Mouse (Mus musculus) kidney, postnatal 0 days (tissue): ENCODE data around the gene Zfpm1. TPM values are rescaled to one million over a fixed set of nuclear protein-coding genes. Genes with fewer than 3 reads are reported as not detected.

Experiments used
- ATAC-seq: fragments of 200-750 bp; cut with Nextera tagmentation; replicated peaks from 2 replicates; pipeline ENCODE4 v1.8.0; 2017; ENCODE audit warnings: low read depth, moderate number of reproducible peaks, moderate TSS enrichment, moderate library complexity; ENCODE audit not compliant: low FRiP score
- DNase-seq: peaks from one replicate; pipeline ENCODE4 v3.0.0-alpha.2; 2016; ENCODE audit warnings: low spot score
- H3K27ac ChIP-seq: fragments of 300-500 bp; sonication (generic); 2 replicates; pipeline ENCODE4 v1.5.1; 2014; ENCODE audit warnings: mild to moderate bottlenecking
- H3K27me3 ChIP-seq: fragments of 300-500 bp; sonication (generic); 2 replicates; pipeline ENCODE4 v1.6.1; 2014; ENCODE audit warnings: low read length, mixed read lengths; ENCODE audit not compliant: insufficient read depth
- H3K36me3 ChIP-seq: fragments of 300-500 bp; sonication (generic); 2 replicates; pipeline ENCODE4 v1.6.1; 2014; ENCODE audit warnings: low read length, mixed read lengths; ENCODE audit not compliant: insufficient read depth
- H3K4me1 ChIP-seq: fragments of 300-500 bp; sonication (generic); replicated peaks from 2 replicates; pipeline ENCODE4 v1.6.1; 2014; ENCODE audit warnings: antibody characterized with exemption, low read length, mixed read lengths; ENCODE audit not compliant: insufficient read depth
- H3K4me2 ChIP-seq: fragments of 300-500 bp; sonication (generic); 2 replicates; pipeline ENCODE4 v1.6.1; 2014; ENCODE audit warnings: mild to moderate bottlenecking, low read length, moderate library complexity, mixed read lengths
- H3K4me3 ChIP-seq: fragments of 300-500 bp; sonication (generic); replicated peaks from 2 replicates; pipeline ENCODE4 v1.5.1; 2014; ENCODE audit warnings: low read depth, low read length
- H3K9ac ChIP-seq: fragments of 300-500 bp; sonication (generic); 2 replicates; pipeline ENCODE4 v1.6.1; 2014; ENCODE audit warnings: low read depth, low read length
- H3K9me3 ChIP-seq: fragments of 300-500 bp; sonication (generic); replicated peaks from 2 replicates; pipeline ENCODE4 v1.6.1; 2016; ENCODE audit warnings: low read length, inconsistent platforms, mixed read lengths
- CTCF ChIP-seq: IDR thresholded peaks from 2 replicates; pipeline ENCODE4 v1.5.1; 2016; ENCODE audit warnings: antibody characterized with exemption, low read depth, mild to moderate bottlenecking, moderate library complexity
- WGBS: fragments of 180-500 bp; shearing (Covaris S2); extraction: QIAGEN DNeasy Blood & Tissue Kit; methylation state at CpG from one replicate; pipeline ENCODE4 v1.1.7; 2014; 5-methylcytosine and 5-hydroxymethylcytosine counted together
- polyA plus RNA-seq: library from polyadenylated mRNA; unstranded; fragments of >200 nt; fragmentation: Nextera tagmentation; extraction: Ambion mirVana; gene quantifications from 2 replicates; pipeline ENCODE4 v1.2.1, GENCODE M21; 2015

The Zfpm1 gene
- polyA plus RNA-seq, 1 experiment from 2014 or later: 2.3 TPM

DNA sequence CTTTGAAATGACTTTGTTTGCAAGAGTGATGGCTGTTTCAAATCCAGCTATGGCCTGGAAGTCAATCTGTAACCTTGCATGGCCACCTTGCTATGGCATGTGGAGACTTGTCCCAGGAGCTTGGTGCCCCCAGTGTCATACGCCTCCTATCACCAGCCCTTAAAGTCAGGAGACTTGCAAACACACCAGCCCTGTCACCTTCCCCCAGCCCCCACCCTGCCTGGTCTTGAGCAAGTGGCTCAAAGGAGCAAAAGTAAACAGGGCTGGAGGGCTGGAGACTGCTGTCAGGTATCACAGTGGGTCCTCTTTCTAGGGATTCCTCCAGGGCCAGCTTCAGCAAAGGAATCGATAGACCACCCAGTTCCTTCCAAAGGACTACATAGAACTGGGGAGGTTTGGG lies 29.2 kb downstream of the Zfpm1 start:
- no peak overlapping the region for H3K4me2 ChIP-seq
- H3K4me1 ChIP-seq: 0 out of 2 replicates have a peak, but pooled peaks cover 4% of the 10 kb centered on the region
- no peak overlapping the region for H3K27ac ChIP-seq
- no peak overlapping the region for H3K9ac ChIP-seq
- 91% methylated on average over 2 of the region's 2 CpGs for WGBS
- DNase-seq (no peak), ATAC-seq (no peak)
- no peak overlapping the region for H3K4me3 ChIP-seq
- TF ChIP-seq CTCF: no peak
- peaks cover 9% of the 10 kb centered on the region; the same call in 1 of the 2 replicates for H3K36me3 ChIP-seq
- H3K27me3 ChIP-seq: no peaks in the 10 kb centered on the region
- H3K9me3 ChIP-seq: no peaks in the 10 kb centered on the region

DNA sequence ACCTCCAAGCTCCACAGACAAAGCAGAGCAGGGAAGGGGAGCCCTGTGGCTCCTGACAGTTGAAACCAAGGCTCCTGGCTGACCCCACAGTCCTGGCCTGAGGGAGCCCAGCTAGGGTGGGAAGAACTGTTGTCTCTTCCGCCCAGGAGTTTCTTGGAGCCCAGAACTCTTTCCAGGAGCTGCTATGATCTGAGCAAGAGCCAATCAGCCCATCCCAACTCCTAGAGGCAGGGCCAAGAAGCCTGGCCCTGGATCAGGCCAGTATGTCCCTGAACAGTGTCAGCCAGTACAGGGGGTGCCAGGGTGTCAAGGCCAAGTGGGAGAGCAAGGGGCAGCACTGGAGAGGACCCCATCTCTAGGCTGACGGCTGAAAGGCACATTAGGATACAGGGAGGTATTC lies 30.6 kb downstream of the Zfpm1 start:
- DNase-seq: no peak
- no peak for ATAC-seq
- WGBS: 74% methylated on average over 2 of the region's 2 CpGs
- H3K9ac ChIP-seq: no peak overlapping the region
- no peaks in the 10 kb centered on the region for H3K27me3 ChIP-seq
- TF ChIP-seq CTCF: no peak
- no peak overlapping the region for H3K27ac ChIP-seq
- no peak overlapping the region for H3K4me3 ChIP-seq
- H3K36me3 ChIP-seq: peaks cover 9% of the 10 kb centered on the region; the same call in 1 of the 2 replicates
- H3K9me3 ChIP-seq: no peaks in the 10 kb centered on the region
- no peak overlapping the region for H3K4me2 ChIP-seq
- 0 out of 2 replicates have a peak, but pooled peaks cover 4% of the 10 kb centered on the region for H3K4me1 ChIP-seq

DNA sequence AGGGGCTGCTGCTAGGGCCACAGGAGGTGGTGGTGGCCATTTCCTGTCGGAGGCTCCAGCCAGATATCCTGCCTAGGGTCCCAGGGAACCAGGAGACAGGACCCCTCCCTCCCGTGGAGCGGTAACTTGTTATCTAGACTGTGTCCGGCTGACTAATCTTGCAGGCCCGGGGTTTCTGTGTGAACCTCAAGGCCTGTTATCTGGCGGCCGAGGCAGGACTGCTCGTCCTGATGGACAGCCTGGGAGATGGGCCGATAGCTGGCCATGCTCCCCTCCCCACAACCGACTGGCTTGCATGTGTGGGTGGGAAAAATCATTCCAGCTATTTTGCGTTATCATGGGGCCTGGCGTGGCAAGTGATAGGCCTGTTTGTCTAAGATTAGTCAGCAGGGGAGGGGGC lies 31.4 kb downstream of the Zfpm1 start:
- no peak overlapping the region for H3K4me3 ChIP-seq
- 0 out of 2 replicates have a peak, but pooled peaks cover 5% of the 10 kb centered on the region for H3K36me3 ChIP-seq
- 0 out of 2 replicates have a peak, but pooled peaks cover 4% of the 10 kb centered on the region for H3K4me1 ChIP-seq
- 65% methylated on average over 12 of the region's 12 CpGs for WGBS
- no peaks in the 10 kb centered on the region for H3K9me3 ChIP-seq
- ATAC-seq: no peak
- H3K27ac ChIP-seq: no peak overlapping the region
- no peak overlapping the region for H3K9ac ChIP-seq
- no peaks in the 10 kb centered on the region for H3K27me3 ChIP-seq
- no peak overlapping the region for H3K4me2 ChIP-seq
- no peak for TF ChIP-seq CTCF
- DNase-seq: no peak

DNA sequence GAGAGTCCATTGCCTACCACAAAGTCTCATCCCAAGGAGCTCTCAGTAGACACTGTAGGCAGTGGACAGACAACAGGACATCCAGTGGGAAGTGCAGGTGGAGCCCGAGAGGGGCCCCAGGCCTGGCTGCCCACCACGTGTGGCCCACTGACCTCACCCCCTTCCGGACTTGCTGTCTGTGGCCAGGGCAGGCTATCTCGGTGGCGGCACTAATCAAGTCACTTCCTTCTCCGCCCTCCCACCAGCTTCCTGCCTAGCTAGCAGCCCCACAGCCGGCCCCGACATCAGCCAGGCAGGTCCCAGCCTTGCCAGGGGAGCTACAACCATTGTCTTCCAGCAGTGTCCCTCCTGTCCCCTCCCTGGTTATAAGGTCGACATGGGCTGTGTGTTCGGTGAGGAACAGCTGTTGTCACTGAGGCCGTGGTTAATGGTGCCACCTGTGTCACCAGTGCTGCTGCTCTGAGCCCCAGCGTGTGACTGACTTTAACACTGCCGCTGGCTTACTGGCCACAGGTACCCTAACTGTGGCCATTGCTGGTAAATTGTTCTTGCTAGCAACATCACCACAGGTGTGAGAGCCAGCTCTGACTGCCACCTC lies 33.1 kb downstream of the Zfpm1 start:
- DNase-seq (peak; percentile 46), ATAC-seq (no peak)
- 43% methylated on average over 13 of the region's 13 CpGs for WGBS
- Histone ChIP-seq H3K4me3 (no peak overlapping the region), H3K4me1 (0 out of 2 replicates have a peak, but pooled peaks cover 4% of the 10 kb centered on the region), H3K9me3 (no peaks in the 10 kb centered on the region), H3K27ac (peak overlapping the region; percentile 19; the same call in 1 of the 2 replicates), H3K9ac (no peak overlapping the region), H3K27me3 (no peaks in the 10 kb centered on the region), H3K4me2 (no peak overlapping the region), H3K36me3 (no peaks in the 10 kb centered on the region)
- no peak for TF ChIP-seq CTCF

DNA sequence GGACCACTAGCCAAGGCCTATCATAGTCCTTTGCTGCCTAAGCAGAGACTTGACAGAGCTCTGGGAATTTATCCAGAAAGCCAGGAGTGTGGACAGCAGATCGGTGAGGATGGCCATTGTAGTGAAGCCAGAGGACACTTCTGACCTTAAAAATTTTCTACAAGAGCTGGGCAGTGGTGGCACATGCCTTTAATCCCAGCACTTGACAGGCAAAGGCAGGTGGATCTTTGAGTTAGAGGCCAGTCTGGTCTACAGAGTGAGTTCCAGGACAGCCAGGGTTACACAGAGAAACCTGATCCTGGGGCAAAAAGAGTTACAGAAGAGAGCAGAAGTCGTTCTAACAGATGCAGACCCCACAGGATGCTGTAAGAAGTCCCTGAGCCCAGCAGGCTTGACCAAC lies 34.5 kb downstream of the Zfpm1 start:
- Histone ChIP-seq H3K4me1 (0 out of 2 replicates have a peak, but pooled peaks cover 4% of the 10 kb centered on the region), H3K4me3 (no peak overlapping the region), H3K27me3 (no peaks in the 10 kb centered on the region), H3K9me3 (no peaks in the 10 kb centered on the region), H3K27ac (no peak overlapping the region), H3K36me3 (no peaks in the 10 kb centered on the region), H3K9ac (no peak overlapping the region), H3K4me2 (no peak overlapping the region)
- TF ChIP-seq CTCF: no peak
- ATAC-seq: no peak
- no peak for DNase-seq
- WGBS: 47% methylated on average over 2 of the region's 2 CpGs

DNA sequence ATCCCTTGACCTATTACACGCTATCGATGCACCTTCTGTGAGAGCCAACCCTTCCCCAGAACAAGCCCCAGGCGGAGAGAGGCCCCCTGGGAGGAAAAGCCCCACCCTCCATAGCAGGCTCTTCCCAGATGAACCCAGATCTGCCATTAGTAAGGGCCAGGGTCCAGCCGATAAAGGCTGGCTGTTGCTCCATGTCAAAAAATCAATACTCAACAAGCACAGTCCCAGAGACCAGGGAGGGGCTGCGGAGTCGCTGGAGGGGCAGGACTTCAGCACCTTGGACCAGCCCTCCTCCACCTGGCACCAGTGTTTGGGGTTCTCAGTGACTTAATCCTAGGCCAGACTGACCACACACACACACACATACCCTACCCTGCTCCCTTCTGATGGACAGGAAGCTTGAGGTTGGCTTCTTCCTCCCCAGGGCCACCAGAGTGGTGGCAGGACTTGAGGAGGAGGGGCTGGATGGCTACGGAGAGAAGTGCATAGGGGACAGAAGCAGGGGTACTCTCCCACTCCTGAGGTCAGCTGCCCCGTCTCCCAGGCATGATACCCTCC lies 36.1 kb downstream of the Zfpm1 start:
- Histone ChIP-seq H3K36me3 (no peaks in the 10 kb centered on the region), H3K27me3 (no peaks in the 10 kb centered on the region), H3K9me3 (no peaks in the 10 kb centered on the region), H3K4me1 (0 out of 2 replicates have a peak, but pooled peaks cover 4% of the 10 kb centered on the region), H3K27ac (no peak overlapping the region), H3K4me2 (no peak overlapping the region), H3K4me3 (no peak overlapping the region), H3K9ac (no peak overlapping the region)
- 60% methylated on average over 8 of the region's 8 CpGs for WGBS
- DNase-seq: no peak
- no peak for ATAC-seq
- TF ChIP-seq CTCF: no peak
